Mouse (Mus musculus) adrenal gland, adult (tissue): ENCODE measurements around the gene Zc3h18.
A peak's percentile ranks its signal among the peaks of the same experiment; 100 is the strongest.

Experiments used
- DNase-seq, 2 experiments: peaks; one replicate each; pipeline ENCODE4 v3.0.0; 2022 to 2023; ENCODE audit warnings: low spot score in 1 of 2; ENCODE audit not compliant: inconsistent age in 2 of 2

Gene Zc3h18

DNA sequence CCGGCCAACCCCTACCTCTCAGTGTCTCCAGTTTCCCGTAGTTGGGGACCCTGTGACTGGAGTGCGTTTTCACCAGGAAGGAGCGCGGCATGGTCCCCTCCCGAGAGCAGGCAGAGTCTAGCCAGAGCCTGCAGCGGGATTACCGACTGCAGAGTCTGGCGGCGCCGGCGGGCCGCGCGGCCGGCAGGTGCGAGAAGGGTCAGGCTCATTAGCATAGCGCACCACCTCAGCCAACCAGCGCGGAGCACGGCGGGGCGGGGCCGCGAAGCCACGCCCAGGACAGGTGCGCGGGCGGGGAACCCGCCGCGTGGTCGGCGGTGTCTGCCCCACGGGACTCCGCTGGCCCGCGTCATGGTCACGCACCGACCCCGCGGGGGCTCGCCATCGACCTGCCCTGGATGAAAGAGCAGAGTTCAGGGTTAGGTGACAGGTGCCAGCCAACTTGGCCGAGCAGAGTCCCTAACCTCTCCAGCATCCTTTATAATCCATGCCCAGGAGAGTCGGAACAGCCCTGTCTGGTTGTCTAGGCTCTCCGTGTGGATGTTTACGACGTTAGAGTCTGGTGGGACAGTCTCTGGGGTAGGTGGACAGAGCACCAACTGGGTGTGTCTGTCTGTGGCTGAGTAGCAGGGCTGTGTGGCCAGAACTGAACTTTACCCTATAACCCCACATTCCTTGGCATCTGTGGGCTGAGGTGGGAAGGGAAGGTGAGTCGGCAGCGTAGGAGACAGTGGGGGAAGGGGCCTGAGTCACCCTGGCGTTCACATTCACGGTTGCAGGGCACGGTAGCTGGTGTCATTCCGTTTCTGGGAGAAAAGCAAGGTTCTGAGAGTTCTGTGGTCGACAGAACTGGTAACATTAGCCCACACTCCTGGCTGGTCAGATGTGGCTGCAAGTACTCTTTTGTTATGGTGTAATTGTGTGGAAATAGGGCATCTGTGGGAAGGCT is 84.4 kb downstream of the Zc3h18 start, which contains the start of gene Snai3:
Gene Snai3, minus strand, starts transcription at position 210 of the 949 bp plus-strand sequence.
- peak; percentile 66 to 71 for DNase-seq

DNA sequence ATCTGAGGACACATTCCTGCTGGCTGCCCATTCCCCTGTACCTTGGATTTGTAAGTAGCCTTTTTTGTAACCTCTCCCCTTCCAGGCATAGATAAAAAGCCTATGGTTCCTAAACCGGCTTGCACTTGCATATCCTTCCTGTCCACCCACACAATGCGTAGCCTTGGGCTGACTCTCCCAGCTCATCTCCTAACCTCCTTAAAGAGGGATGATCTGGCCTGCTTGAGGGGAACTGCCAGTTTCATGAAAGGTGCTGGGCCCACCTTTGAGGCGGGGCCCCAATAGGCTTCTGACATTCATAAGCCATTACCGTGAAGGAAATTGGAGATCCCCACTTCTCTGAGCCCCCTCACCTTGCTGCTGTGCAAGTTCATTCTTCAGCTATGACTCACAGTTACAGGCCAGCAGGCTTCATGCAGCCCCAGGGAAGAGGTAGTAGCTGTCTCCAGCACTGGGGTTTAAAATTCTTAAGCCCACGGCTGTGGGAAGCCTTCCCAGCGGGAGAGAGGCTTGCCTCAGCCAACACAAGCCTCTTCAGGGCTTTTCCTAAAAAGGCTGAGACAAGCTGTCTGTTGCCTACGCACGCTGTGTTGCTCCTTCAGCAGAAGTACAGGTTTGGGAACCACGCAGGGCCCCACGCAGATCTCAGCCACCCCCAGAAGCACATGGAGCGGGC is 85.2 kb downstream of the Zc3h18 start:
- peak in 1 of 2 experiments; percentile 60 for DNase-seq

DNA sequence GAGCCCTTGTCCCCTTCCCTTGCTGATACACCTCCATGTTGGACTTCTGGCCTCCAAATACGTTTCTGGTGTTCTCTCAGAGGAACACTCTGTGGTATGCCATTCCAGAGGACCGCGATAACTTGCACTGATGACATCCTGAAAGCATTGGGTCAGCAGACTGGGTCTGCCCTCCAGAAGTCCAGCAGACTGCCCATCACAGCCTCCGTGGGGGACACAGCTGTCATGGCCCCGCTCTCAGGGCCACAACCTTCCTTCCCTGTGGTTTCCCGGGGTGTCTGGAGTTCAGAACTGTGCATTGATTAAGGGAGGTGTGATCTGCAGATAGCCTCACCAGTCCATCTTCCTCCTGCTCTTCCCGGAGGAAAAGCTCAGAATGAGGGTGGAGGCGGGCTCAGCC is 86.1 kb downstream of the Zc3h18 start:
- no peak for DNase-seq

DNA sequence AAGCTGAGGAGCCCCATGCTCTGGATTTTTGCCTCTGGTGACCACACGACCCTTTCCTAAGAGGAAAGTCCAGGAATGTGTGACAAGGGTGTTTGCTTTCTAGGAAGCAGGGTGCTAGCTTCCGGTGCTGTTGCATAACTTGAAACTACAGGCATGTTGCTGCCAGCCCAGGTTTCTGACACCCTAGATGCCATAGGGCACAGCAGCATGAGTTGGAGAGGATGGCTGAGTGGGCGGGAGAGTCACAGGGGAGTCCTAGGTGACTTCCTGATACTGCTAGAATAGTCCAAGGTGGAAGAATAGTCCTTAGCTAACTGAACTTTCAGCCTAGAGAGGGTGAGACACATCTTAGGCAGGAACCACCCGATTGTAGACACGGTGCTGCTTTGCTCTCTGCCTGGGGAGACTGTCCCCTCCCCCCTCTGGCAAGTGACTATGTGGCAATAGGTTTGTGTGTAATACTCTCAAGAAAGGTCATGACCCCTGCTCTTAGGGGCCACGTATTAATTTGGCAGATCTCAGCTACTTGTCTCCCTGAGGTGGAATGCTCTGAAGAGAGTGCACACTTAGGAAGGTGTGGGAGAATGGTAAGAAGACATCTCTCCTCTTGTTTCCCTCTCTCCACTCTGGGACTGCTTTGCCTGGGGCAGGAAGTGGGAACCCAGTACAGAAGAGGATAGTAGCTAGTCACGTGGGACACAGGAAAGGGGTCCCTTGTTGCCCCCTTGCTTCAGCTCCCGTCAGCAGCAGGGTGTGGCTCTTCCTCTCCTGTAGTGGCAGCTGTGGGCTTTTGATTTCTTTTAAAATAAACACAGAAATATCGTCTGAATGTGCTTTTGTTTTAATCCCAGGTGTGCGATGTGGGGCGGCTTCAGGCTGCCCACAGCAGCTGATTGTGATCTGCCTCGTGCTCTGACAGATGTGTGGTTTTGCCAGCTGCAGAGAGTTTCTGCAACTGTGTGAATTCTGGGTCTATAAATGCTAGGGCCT is 87.5 kb downstream of the Zc3h18 start:
- peak in 1 of 2 experiments; percentile 56 for DNase-seq

DNA sequence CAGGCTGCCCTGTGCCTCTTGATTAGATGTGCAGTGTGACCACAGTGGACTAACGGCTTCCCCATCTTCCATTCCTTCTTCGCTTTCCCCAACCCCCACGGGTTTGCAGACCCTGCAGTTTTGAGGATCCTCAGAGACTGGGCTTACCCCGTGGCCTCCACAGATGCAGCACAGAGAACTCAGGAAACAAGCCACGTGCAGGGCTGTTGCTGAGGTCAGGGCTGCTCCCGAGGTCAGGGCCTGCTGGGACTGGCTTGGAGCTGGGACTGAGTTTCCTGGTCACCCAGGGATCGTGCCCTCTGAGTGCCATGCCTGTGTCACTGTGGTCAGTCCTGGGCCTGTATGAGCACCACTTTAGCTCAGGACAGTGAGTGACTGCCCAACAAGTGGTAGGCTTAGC is 88.6 kb downstream of the Zc3h18 start:
- peak; percentile 51 to 76 for DNase-seq
